Mouse (Mus musculus) forebrain, postnatal 0 days (tissue): ENCODE measurements around the gene Rpl9-ps1. TPM values are rescaled to one million over a fixed set of nuclear protein-coding genes. Genes with fewer than 3 reads are reported as not detected.

ENCODE experiments used
- ATAC-seq: fragments of 200-750 bp; cut with Nextera tagmentation; 2 replicates; pipeline ENCODE4 v1.8.0; 2017; ENCODE audit warnings: mild to moderate bottlenecking, moderate library complexity
- DNase-seq: peaks from one replicate; pipeline ENCODE4 v3.0.0-alpha.2; 2015
- H3K27ac ChIP-seq: fragments of 300-500 bp; sonication (generic); 2 replicates; pipeline ENCODE4 v1.5.1; 2014; ENCODE audit warnings: low read depth, mild to moderate bottlenecking, antibody characterized with exemption, low read length, moderate library complexity, mixed read lengths
- H3K27me3 ChIP-seq: fragments of 300-500 bp; sonication (generic); 2 replicates; pipeline ENCODE4 v1.6.1; 2014; ENCODE audit warnings: mild to moderate bottlenecking, low read length, mixed read lengths; ENCODE audit not compliant: insufficient read depth
- H3K36me3 ChIP-seq: fragments of 300-500 bp; sonication (generic); 2 replicates; pipeline ENCODE4 v1.6.1; 2014; ENCODE audit warnings: mild to moderate bottlenecking, moderate library complexity; ENCODE audit not compliant: insufficient read depth
- H3K4me1 ChIP-seq: fragments of 300-500 bp; sonication (generic); 2 replicates; pipeline ENCODE4 v1.6.1; 2014; ENCODE audit warnings: antibody characterized with exemption; ENCODE audit not compliant: insufficient read depth
- H3K4me2 ChIP-seq: fragments of 300-500 bp; sonication (generic); 2 replicates; pipeline ENCODE4 v1.6.1; 2014; ENCODE audit warnings: low read depth, mild to moderate bottlenecking, moderate library complexity
- H3K4me3 ChIP-seq: fragments of 300-500 bp; sonication (generic); 2 replicates; pipeline ENCODE4 v1.5.1; 2014; ENCODE audit warnings: low read depth, low read length, mixed read lengths
- H3K9ac ChIP-seq: fragments of 300-500 bp; sonication (generic); 2 replicates; pipeline ENCODE4 v1.6.1; 2014; ENCODE audit warnings: mild to moderate bottlenecking
- H3K9me3 ChIP-seq: fragments of 300-500 bp; sonication (generic); 2 replicates; pipeline ENCODE4 v1.6.1; 2016; ENCODE audit warnings: low read length
- CTCF ChIP-seq: sonication (generic); IDR thresholded peaks from 2 replicates; pipeline ENCODE4 v1.5.1; 2016; ENCODE audit warnings: antibody characterized with exemption, control low read depth, low read depth
- WGBS: fragments of 180-500 bp; shearing (Covaris S2); extraction: QIAGEN DNeasy Blood & Tissue Kit; methylation state at CpG from one replicate; pipeline ENCODE4 v1.1.7; 2014; 5-methylcytosine and 5-hydroxymethylcytosine counted together
- polyA plus RNA-seq: library from polyadenylated mRNA; unstranded; fragments of >200 nt; fragmentation: Nextera tagmentation; extraction: Ambion mirVana; gene quantifications from 2 replicates; pipeline ENCODE4 v1.2.1, GENCODE M21; 2015
- total RNA-seq: library from RNA; depleted of rRNA; stranded (reverse); fragments of >200 nt; gene quantifications from 2 replicates; pipeline ENCODE4 v1.2.3, GENCODE M21; 2014; rRNA removed

The Rpl9-ps1 gene
- not detected in 2 replicates for total RNA-seq
- polyA plus RNA-seq = not detected in 2 replicates

DNA sequence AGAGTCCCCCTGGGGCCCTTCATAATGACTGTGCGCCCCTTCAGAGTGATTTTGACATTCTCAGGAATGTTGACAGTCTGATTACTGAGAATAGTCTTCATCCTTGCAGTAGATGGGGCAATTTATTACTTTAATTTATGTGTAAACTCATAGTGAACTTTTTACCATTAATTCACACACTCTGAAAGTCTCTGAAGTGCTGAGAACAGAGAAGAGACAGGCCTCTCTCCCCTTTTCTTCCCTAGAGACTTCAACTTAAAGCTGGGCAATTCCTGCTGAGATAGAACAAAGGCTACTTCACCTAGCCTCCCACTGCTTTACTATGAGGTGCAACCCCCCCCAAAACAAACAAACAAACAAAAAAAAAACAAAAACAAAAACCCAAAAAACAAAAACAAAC is at the start of gene Rpl9-ps1:
Gene Rpl9-ps1, minus strand, starts transcription at position 101 of the 400 bp plus-strand sequence.
- H3K27me3 ChIP-seq = no peaks in the 10 kb centered on the region
- no peak within 1 kb of the TSS for H3K4me3 ChIP-seq
- 85% methylated on average over 1 of the region's 1 CpGs for WGBS
- no peaks in the 10 kb centered on the region for H3K9me3 ChIP-seq
- ATAC-seq (no peak), DNase-seq (no peak)
- no peak within 1 kb of the TSS for H3K9ac ChIP-seq
- no peaks in the 10 kb centered on the region for H3K36me3 ChIP-seq
- no peak for TF ChIP-seq CTCF
- no peak within 1 kb of the TSS for H3K4me2 ChIP-seq
- no peaks in the 10 kb centered on the region for H3K4me1 ChIP-seq
- H3K27ac ChIP-seq = no peak within 1 kb of the TSS

- WGBS = 65% methylated on average over 1 of the region's 1 CpGs
- Histone ChIP-seq H3K9me3 (no peaks in the 10 kb centered on the region), H3K27ac (no peak overlapping the region), H3K36me3 (no peaks in the 10 kb centered on the region), H3K27me3 (no peaks in the 10 kb centered on the region), H3K4me1 (no peaks in the 10 kb centered on the region), H3K9ac (no peak overlapping the region), H3K4me2 (no peak overlapping the region), H3K4me3 (no peak overlapping the region)
- DNase-seq (no peak), ATAC-seq (no peak)
- no peak for TF ChIP-seq CTCF
These were observed 46.6 kb upstream of the Rpl9-ps1 start for GRCm38 (mm10) chr11:83692008-83692407.

- H3K9ac ChIP-seq = no peak overlapping the region
- no peaks in the 10 kb centered on the region for H3K27me3 ChIP-seq
- H3K4me3 ChIP-seq = no peak overlapping the region
- DNase-seq (no peak), ATAC-seq (no peak)
- H3K27ac ChIP-seq = no peak overlapping the region
- H3K36me3 ChIP-seq = no peaks in the 10 kb centered on the region
- no peak for TF ChIP-seq CTCF
- H3K4me2 ChIP-seq = no peak overlapping the region
- no peaks in the 10 kb centered on the region for H3K4me1 ChIP-seq
- WGBS = 80% methylated on average over 1 of the region's 1 CpGs
- H3K9me3 ChIP-seq = no peaks in the 10 kb centered on the region
These were observed 44.5 kb upstream of the Rpl9-ps1 start for GRCm38 (mm10) chr11:83689918-83690317.

DNA sequence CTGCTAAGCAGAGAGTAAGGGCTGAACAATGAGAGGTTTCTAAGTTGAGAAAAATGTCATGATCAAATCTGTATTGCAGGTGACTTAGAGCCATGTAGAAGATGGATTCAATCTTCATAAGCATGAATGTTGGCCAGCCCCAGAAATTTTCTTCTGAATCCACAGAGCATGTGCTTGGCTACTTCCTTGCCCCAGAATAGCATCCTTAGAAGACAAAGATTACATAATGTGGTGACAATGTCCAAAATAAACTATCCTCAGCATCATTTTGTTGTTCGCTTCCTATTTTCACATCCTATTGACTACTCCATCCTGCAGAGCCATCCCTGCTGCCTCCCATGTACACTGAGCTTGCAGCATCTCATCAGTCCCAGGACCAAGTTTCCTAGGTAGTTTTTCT is 30.2 kb upstream of the Rpl9-ps1 start:
- Histone ChIP-seq H3K4me1 (no peaks in the 10 kb centered on the region), H3K27me3 (no peaks in the 10 kb centered on the region), H3K9me3 (no peaks in the 10 kb centered on the region), H3K27ac (no peak overlapping the region), H3K4me3 (no peak overlapping the region), H3K4me2 (no peak overlapping the region), H3K9ac (no peak overlapping the region), H3K36me3 (no peaks in the 10 kb centered on the region)
- TF ChIP-seq CTCF = no peak
- DNase-seq (no peak), ATAC-seq (no peak)
- 93% methylated on average over 1 of the region's 1 CpGs for WGBS

GRCm38 (mm10) chr11:83671743-83672142 is 26.3 kb upstream of the Rpl9-ps1 start:
- Histone ChIP-seq H3K4me1 (no peaks in the 10 kb centered on the region), H3K27ac (no peak overlapping the region), H3K9me3 (no peaks in the 10 kb centered on the region), H3K9ac (no peak overlapping the region), H3K4me3 (no peak overlapping the region), H3K4me2 (no peak overlapping the region), H3K27me3 (no peaks in the 10 kb centered on the region), H3K36me3 (no peaks in the 10 kb centered on the region)
- DNase-seq (no peak), ATAC-seq (no peak)
- no peak for TF ChIP-seq CTCF

DNA sequence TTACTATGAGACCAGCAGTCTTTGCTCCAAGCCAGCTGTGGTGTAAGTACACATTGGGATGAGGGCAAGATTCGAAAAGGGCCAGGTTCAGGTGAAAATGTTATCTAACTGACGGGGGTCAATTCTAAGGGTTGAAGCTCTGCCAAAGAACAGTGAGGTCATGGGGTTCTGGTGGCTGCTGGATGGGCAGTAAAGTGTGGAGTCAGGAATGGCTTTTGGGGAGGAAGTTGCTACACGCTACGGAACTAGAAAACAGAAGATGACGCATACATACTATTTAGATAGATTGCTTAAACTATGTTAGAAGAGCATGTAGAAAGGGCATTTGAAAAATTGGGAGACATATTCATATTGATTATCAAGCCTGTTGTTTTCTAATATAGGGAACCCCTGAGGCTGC is 18.1 kb upstream of the Rpl9-ps1 start:
- Histone ChIP-seq H3K4me1 (no peaks in the 10 kb centered on the region), H3K27me3 (no peaks in the 10 kb centered on the region), H3K27ac (no peak overlapping the region), H3K9me3 (no peaks in the 10 kb centered on the region), H3K36me3 (no peaks in the 10 kb centered on the region), H3K4me2 (no peak overlapping the region), H3K4me3 (no peak overlapping the region), H3K9ac (no peak overlapping the region)
- no peak for ATAC-seq
- TF ChIP-seq CTCF = no peak
- 89% methylated on average over 5 of the region's 5 CpGs for WGBS
- DNase-seq = no peak

- H3K4me2 ChIP-seq = no peak within 1 kb of the TSS
- H3K9ac ChIP-seq = no peak within 1 kb of the TSS
- no peak within 1 kb of the TSS for H3K27ac ChIP-seq
- WGBS = 76% methylated on average over 6 of the region's 6 CpGs
- no peaks in the 10 kb centered on the region for H3K27me3 ChIP-seq
- no peak for TF ChIP-seq CTCF
- no peak for DNase-seq
- no peaks in the 10 kb centered on the region for H3K36me3 ChIP-seq
- no peak within 1 kb of the TSS for H3K4me3 ChIP-seq
- no peaks in the 10 kb centered on the region for H3K9me3 ChIP-seq
- ATAC-seq = no peak
- H3K4me1 ChIP-seq = no peaks in the 10 kb centered on the region
These were observed 16.8 kb upstream of the Rpl9-ps1 start, which contains the start of gene Ccl4 for GRCm38 (mm10) chr11:83662204-83662603. Gene Ccl4 (plus strand): TSS chr11:83662584.

DNA sequence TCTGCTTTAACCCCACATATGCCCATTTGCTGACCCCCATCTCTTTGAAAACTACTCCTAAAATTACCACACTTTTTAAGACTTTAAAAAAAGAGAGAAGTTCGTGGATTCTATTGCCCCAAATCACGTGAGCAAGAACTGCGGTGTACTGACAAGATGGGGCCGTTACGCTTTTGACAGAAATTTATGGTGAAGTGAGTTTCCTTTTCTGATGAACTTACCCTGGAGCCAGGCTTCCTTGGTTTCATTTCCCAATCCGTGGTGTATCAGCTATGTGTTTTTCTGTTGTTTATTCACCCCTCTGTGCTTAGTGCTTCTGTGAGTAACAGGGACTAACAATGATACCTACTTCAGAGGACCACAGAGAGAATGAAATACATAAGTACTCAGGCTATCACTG is 13.4 kb upstream of the Rpl9-ps1 start:
- Histone ChIP-seq H3K4me3 (no peak overlapping the region), H3K36me3 (no peaks in the 10 kb centered on the region), H3K4me1 (no peaks in the 10 kb centered on the region), H3K4me2 (no peak overlapping the region), H3K27me3 (no peaks in the 10 kb centered on the region), H3K9ac (no peak overlapping the region), H3K9me3 (no peaks in the 10 kb centered on the region), H3K27ac (no peak overlapping the region)
- DNase-seq (no peak), ATAC-seq (no peak)
- WGBS = 83% methylated on average over 6 of the region's 6 CpGs
- no peak for TF ChIP-seq CTCF
